Mouse (Mus musculus) heart, adult 11 months (tissue): ENCODE measurements around the gene Sfxn3.

Source experiments
- DNase-seq: peaks from one replicate; pipeline ENCODE4 v3.0.0; 2022

Sfxn3 gene

GRCm38 (mm10) chr19:45076586-45077510, 29.5 kb downstream of the Sfxn3 start:
- peak; percentile 96 for DNase-seq

- peak; percentile 92 for DNase-seq
Measured at GRCm38 (mm10) chr19:45077742-45078645, 30.7 kb downstream of the Sfxn3 start.

GRCm38 (mm10) chr19:45078971-45079764, 31.9 kb downstream of the Sfxn3 start:
- DNase-seq: peak; percentile 92

- DNase-seq: peak; percentile 99
Measured at GRCm38 (mm10) chr19:45079769-45080515, 32.6 kb downstream of the Sfxn3 start.

GRCm38 (mm10) chr19:45080711-45081110, 33.4 kb downstream of the Sfxn3 start:
- peak; percentile 91 for DNase-seq

- peak; percentile 95 for DNase-seq
Measured at GRCm38 (mm10) chr19:45081279-45081678, 34.0 kb downstream of the Sfxn3 start.

- DNase-seq: peak; percentile 91
Measured at GRCm38 (mm10) chr19:45081841-45082550, 34.7 kb downstream of the Sfxn3 start.

GRCm38 (mm10) chr19:45097868-45098267, 50.6 kb downstream of the Sfxn3 start:
- DNase-seq: no peak

GRCm38 (mm10) chr19:45100486-45101270, 53.4 kb downstream of the Sfxn3 start:
- no peak for DNase-seq

GRCm38 (mm10) chr19:45105591-45105990, 58.3 kb downstream of the Sfxn3 start:
- no peak for DNase-seq
